Mouse (Mus musculus): ENCODE measurements at regions not wholly inside any gene's neighbourhood (a gene's known extent, or its start where the extent isn't known, plus 50 kb on each side); places are given as distances from the start of the nearest gene placed in this dataset.
"Not testable (repeated sequence)": the region's sequence is repeated elsewhere in the genome, so short reads cannot be mapped to it uniquely, and the experiment has no call there.

DNA sequence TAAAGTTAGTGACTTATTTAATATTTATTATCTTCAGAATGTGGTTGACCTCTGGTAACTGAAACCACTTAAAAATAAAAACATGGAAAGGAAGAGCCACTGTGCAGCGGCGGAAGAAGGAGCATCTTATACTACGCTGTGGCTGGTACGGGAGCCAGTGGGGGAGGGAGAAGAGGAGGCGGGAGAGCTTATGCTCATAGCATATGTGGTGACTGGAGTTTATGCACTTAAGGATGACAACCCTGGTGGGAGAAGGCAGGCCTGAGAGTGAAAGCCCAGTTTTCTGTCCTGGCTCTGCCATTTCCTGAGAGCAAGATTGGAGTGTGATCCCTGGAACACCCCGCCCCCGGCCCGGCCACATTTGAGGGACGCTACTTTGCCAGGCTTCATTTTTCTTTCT lies 145.5 kb downstream of the Tsen15 start:
- ATAC-seq, result no peak

DNA sequence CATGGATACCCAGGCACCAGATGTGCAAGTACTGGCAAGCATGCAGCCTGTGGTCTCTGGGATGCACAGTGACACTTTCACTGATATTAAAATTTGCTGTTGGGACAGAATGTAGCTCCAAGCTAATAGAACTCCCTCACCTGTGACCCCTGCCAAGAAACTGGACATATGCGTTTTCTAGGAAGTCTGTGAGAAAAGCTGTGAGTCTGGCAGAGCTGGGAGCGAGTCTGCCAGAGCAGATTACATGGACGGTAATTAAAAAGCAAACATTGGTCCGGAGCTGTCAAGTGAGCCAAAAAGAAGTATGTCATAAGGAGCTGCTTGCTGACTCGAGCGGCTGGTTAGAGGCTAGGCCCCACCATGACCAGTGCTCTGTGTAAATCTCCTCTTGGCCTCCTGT lies 147.1 kb downstream of the Tsen15 start:
- ATAC-seq, result no peak

DNA sequence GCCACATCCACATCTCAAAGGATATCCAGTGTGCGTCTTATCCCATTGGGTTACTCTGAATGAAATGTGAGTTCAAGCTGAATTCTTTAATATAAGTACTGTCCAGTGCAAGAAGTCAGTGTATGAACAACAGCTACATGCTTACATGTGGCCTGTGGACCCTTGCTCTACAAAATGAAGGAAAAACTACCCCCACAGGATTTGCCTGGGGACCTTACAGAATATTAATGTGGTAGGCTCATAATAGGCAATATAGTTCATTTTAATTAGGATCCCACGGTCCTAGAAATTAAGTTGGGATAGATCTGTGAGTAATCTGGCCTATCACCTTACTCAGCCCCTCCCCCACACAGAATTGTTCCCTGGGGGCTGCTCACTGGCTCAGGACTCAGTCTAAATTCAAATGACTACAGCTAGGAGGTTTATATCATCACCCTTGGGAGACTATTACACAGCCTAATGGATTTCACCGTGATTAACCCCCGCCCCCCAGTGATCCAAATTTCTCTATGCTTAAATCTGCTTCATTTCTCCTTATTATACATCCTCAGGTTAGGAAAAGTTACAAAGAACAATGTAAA lies 145.4 kb upstream of the 1700025G04Rik start:
- ATAC-seq, result no peak

DNA sequence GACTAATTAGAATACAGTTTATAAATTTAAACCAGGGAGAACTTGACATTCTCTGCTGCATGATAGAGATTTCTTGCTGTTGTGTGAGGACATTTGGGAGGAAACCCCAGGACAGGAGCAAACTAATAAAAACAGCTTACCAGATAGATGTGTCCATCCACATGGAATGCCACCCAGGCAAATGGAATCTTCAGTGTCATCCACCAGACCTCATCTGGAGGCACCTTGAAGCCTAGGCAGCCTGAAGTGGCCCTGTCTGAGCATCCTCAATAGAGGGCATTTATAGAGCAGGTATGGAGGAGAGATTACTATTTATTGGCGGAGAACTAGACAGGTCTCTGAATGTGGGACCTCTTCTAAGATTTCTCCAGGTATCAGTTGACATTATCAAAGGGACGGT lies 144.8 kb upstream of the 1700025G04Rik start:
- no peak for ATAC-seq

DNA sequence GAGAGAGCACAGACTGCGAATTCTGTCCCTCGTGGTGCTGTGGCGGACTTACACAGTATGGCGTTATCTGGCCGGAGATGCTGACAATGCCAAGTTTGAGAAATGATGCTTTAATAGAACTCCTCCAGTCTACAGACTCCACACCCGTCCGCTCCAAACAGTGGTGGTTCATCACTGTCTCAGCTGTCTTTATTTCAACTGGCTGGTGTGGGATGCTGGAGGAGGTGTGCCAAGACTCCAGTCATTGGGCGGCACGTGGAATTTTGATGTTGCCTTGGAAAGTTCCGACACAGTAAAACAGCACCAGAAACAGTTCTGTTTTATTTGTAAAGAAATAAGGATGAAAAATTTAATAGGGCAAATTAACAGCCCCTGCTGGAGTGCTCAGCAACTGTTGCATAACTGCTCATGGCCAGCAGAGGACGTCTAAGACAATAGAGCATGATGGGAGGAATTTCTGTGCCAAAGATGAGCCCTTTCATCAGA lies 141.8 kb upstream of the 1700025G04Rik start:
- ATAC-seq, result peak; percentile 39

DNA sequence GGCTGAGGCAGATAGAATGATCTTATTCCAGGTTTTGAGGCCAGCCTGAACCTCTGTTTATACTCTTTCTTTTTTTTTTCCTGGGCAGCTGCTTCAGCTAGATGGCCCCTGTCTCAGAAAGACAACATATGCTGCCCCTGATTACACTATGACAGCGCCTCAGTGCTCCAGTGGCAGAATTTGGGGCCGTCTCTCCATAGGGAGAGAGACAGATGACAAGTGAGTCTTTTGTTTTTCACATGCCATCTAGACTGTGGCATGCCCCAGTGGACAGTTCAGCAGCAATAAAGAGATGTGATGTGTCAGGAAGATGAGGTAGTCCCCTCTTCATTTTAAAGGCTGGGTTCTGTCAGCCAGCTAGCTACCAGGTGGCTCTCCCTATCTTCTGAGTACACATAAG lies 139.8 kb upstream of the 1700025G04Rik start:
- ATAC-seq, result no peak

DNA sequence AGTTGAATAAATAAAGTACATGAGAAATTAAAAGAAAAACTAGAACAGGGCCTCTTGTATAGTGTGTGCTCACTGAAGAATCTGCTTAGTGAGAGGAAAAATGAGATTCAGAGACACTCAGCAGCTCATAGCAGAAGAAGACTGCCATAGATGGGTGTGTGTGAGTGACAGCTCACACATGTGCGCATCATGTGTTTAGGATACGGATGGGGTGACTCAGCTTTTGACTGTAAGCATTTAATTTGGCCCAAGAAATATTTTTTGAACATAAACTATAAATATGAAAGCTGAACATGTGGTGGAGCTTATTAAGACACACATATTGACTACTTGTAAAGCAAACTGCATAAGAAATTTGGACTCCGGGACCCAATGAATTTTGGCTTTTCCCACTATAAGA lies 136.1 kb upstream of the 1700025G04Rik start:
- no peak for ATAC-seq

DNA sequence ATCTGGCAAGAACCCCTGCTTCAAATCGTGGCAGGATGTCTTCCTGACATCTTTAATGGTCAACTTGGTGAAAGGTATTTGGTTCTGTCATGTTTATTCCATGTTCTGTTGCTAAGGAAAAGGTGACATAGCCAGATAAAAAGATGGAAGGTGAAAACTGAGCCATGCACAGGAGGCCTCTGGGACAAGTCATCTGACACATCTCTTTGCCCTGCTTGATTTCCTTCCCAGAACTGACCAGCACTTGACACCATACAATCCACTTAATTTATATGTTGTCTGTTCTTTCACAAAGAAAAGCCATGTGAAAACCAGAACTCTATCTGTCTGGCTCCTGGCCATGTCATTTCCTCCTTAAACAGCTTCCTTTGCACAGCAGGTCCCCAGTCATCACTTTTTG lies 133.7 kb upstream of the 1700025G04Rik start:
- ATAC-seq, result no peak

DNA sequence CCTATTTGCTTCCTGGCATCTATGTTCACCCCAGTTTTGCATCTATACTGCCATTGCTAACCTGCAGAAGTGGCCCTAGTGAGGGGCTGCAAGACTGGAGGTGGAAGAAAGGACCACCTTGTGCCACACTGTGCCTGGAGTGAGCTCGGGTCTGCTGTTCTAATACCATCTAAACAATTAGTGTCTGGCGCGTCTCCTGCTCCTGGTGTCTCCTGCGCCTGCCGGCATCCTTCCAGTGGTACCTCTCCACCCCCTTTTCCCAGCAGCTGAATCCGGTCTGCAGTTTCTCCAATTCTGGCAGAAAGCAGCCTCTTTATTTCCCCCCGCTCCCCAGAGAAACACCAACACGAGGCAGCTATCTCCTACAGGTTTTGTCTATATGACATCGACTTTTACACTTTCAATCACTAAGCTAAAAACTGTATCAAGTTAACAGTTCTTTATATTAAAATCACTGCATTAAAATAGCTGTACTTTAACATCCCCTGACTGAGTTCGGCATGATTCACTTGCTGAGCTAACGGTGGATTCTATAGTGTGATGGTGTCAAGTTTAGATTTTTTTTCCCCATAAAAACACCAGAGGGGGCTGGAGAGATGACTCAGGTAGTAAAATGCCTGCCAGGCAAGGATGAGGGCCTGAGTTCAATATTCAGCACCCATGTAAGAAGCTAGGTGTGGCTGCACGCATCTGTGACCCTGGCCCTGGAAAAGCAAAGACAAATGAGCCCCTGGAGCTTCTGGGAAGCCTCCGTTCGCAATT lies 131.1 kb upstream of the 1700025G04Rik start:
- no peak for ATAC-seq

DNA sequence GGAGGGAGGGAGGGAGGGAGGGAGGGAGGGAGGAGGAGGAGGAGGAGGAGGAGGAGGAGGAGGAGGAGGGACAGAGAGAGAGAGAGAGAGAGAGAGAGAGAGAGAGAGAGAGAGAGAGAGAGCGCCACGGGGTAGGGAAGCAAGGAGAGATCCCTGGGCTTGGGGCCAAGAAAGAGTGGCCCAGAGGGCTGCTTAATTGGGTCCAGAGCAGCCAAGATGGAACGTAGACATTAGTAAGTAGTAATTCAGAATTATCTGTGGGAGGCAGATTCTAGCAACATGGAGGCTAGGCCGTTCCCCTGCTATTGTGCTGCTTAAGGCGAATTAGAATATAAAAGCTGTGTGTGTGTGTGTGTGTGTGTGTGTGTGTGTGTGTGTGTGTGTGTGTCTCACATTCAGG lies 129.8 kb upstream of the 1700025G04Rik start:
- ATAC-seq, result not testable (repeated sequence)

DNA sequence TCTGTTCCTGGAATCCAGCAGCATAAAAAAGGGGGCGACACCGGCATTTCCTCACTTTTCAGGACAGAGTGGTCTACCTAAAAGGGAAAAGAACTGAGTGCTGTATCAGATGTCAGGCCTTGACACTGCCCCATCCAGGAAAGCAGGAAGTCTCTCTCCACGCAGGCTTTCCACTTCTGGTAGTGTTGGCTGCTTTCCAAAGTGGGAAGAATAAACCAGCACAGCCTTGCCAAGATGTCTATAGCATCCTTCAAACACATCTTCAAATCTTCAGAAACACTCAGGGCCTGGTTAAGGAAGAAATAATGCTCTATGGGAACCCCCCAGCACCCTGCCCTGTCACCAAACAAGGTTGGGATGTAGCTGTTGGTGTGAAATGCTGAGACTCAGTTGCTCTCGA lies 127.5 kb upstream of the 1700025G04Rik start:
- ATAC-seq, result no peak

DNA sequence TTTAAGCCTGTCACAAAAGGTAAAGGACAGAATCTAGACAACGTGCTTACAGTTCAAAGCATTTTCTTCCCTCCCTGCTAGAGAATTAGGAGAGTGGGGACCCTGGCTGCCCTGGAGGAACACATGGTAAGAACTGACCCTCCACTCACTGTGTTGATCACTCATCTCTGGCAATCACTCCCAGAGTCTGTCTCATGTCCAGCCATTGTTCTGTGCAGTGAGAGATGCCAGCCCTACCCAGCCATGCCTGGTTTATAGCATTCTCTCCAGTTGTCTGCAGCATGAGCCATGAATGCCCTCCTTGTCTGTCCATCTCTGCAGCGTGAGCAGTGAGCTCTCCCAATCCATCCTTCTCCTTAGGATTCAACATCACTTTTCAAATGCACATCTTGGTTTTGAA lies 124.5 kb upstream of the 1700025G04Rik start:
- ATAC-seq, result no peak

DNA sequence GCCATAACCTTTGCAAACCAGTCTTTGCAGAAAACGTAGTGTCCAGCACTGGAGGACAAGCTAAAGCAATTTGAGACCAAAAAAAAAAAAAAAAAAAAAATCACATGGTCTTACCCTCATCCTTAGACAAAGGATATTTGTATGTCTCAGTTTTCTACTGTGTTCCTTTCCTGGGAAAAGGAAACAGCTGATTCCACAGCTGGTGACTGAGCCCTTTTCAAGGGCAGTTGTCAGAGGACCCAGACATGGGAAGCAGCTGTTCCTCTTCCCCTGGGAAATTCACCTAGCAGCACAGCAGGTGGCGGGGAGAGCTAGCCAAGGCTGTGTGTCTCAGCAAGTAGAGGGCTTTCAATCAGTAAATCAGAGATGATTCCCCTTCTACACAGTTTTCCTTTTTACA lies 113.3 kb upstream of the 1700025G04Rik start:
- no peak for ATAC-seq

DNA sequence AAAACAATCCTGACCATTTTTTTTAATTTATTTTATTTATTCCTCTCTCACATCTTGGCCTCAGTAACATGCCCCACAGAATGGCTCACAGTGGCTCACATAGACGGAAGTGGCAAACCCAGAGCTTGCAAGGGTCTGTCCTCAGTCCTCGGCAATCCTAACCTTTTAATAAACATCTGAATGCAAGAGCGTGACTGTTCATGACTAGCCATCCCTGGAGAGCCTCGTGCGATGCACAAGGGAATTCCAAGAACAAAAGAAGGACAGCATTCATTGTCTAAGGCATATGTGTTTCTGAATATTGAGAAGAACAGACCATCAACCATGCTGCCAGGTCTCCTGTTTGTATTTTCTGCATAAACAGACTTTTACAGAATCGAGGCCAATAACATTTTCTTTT lies 98.8 kb upstream of the 1700025G04Rik start:
- ATAC-seq, result no peak

DNA sequence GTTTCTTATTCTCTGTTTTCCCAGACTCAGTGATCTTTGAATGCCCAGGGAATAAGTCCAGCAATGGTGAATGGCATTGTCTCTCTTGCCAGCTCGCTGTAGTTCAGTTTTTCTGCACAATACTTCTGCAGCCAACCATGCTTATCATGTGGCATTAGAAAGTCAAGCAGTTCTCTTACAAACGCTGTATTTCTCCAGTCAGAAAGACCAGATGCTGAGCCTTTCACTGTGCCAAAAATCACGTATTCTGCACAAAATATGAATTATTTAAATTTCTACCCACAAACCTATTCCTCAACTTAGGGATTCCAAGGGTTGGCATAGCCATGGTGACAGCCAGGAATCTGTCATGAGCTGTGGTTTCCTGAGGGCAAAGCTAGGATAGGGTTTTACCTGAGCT lies 95.0 kb upstream of the 1700025G04Rik start:
- no peak for ATAC-seq

DNA sequence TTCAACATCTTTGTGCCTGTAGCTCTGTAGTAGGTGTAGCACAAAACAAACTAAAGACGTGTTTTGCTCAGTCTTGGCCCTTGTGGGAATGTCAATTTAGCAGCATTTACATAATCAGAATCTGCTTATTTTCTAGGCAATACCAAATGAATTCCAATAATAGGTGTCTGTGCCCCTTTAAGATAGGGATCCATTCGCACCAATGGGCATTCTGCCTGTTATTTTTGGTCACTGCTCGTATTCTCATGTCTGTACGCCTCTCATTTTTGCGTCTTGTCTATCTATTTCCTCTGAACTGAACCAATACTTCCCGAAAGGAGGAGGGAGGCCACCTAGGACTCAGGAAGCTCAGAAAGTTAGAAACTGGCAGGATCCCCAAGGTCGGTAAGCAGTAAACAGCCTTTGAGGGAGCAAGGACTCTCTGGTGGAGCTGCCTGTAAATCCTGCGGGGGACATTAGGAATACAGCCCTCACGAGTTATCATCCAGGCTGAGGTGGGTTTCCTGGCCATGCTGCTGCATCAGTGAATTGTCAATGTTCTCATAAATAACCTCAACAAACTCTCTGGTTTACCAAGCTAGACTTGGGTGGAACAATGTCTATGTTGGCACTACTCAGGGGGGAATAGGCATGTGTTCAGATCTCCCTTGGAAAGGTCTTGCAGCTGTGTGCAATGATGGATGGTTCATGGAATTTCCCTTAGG lies 86.5 kb upstream of the 1700025G04Rik start:
- ATAC-seq, result no peak

DNA sequence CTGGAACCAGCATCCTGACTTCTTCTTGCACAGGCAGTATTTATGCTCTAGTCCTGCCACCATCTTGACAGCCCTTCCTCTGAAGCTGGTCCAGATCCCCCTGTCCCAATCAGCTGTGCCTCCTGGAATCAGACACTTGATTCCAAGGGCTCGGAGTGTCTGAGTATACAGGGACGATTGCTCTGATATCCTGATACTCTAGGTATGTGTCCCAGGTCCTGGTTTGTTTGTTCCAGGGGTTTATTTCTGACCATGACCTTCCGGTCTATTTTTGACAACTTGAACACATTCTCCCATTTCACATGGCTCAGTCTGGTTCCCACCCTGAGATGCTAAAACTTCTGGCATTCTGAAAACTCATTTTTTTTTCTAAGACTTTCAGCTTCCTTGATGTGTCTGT lies 85.8 kb upstream of the 1700025G04Rik start:
- no peak for ATAC-seq

DNA sequence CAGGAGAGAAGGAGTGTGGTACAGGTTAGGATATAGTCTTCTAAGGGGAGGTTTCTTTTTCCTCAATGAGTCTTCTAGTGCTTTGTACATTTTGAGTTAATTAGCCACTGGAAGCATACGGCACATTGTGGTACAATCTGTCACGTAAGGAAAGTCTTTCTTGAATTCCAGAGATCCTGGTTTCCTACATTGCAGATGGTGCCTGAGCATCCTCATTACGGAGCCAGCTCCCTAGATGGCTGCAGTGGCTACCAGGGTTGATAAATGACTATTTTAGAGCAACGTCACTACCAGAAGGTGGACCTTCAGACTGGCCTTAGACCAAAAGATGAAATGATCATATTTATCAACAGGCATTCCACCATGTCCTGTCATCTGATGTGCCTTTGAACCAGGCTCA lies 84.5 kb upstream of the 1700025G04Rik start:
- no peak for ATAC-seq

DNA sequence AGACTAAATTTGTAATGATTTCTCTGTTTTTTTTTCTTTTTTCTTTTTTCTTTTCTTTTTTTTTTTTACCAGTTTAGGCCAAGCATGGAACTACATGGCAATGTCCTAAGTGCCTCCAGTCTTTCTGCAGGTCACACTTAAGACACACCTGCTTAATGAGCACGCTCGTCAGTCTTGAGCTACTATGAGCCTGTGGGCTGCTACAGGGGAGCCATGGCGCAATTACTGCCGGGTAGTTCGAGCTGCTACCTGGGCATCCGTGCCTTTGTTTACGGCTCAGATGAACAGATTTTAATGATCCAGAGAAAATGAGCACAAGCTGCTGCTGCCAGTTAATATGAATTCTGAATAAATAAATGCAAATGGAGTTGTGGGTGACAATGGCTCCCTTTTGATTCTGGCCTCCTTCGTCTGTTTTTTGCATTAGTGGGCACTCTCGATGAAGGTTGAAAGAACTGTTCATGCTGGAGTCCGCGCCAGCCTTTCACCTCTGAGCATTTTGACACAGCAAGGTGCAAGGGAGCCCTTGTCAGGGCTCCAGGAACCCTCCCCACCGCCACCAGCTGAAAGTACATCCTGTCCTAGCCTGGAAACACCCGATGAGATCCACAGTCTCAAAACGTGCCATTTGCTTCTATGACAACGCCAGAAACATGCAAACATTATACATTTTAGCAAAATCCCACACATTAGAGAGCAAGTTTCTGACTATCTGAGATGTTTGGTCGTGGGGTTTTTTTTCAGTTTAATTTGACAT lies 81.3 kb upstream of the 1700025G04Rik start:
- ATAC-seq, result no peak

DNA sequence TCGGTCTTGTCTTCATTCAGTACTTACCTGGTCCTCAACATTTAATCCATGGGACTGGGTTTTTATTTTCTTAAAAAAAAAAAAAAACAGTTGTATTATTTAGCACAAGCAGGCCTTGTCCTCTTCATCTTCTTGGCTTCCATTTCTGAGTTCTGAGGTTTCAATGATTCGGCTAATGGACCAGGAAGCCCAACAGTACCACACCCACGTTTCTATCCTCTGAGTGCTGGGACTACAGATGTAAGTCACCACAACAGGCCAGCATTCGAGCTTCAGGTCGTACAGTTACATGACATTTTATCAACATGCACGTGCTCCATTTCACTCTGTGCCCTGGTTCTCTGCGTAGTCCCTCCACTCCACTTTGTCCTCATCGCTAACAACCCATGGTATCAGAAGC lies 80.7 kb upstream of the 1700025G04Rik start:
- ATAC-seq, result no peak

DNA sequence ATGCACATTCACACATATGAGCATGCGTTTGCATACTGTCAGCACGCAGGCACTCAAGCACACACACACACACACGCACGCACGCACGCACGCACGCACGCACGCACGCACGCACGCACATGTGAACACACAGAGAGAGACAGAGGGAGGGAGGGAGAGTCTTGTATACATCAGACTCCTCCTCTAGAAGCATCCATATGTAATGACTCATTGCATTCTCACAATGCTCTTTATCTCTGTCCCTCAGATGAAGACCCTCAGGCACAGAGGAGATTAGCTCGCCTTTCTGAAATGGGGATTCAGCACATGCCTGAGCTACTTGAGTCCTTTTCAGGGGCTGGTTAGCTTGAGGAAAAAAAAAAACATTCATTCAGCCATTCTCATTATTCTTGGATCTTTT lies 79.6 kb upstream of the 1700025G04Rik start:
- no peak for ATAC-seq

DNA sequence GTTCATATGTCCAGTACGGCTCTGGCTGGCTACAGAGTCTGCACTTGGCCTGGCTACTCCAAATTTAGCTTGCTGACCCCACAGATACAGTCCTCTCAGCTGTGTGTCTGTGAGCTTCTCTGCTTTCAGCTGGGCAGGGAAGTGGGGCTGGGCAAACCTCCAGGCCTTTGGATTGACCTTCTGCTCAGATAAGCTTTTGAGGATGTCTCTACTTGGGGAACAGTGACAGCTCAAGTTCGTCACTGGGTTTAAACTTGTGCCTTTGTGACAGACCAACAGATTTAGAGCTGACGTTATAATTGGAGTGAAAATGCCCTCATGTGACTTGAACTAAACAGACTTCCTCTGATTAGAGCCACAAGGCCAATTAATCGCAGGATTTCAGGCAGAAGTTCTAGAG lies 78.4 kb upstream of the 1700025G04Rik start:
- ATAC-seq, result no peak

DNA sequence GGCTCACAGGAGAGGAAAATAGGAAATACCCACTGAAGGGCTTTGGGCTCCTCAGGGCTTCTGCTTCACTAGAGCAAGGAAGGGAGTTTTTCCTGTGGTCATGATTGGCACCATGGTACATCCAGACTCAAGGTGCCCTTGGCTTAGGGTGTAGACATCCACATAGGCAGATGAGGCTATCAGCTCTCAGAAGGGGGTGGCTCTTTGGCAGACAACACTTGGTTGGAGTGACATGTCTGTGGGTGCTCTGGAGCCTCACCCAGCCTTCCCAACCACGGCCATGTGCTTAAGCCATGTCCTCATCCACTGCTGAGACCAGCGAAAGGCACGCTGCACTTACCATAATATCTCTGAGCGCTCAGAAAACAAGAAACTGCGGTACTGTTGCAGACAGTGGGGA lies 77.8 kb upstream of the 1700025G04Rik start:
- ATAC-seq, result no peak

All from CD4-positive, CD25-positive, alpha-beta regulatory T cell, adult 4 months (primary cell).